Mouse (Mus musculus) stomach, postnatal 0 days (tissue): ENCODE measurements around the gene Fgfr1op2. TPM values are rescaled to one million over a fixed set of nuclear protein-coding genes. Genes with fewer than 3 reads are reported as not detected.

Experiments
- ATAC-seq: fragments of 200-750 bp; cut with Nextera tagmentation; 2 replicates; pipeline ENCODE4 v1.8.0; 2017; ENCODE audit not compliant: low FRiP score, low TSS enrichment
- DNase-seq: peaks from one replicate; pipeline ENCODE4 v3.0.0-alpha.2; 2016; ENCODE audit warnings: low spot score
- H3K27ac ChIP-seq: fragments of 300-500 bp; sonication (generic); replicated peaks from 2 replicates; pipeline ENCODE4 v1.5.1; 2014; ENCODE audit warnings: mild to moderate bottlenecking, control low read depth
- H3K27me3 ChIP-seq: fragments of 300-500 bp; sonication (generic); 2 replicates; pipeline ENCODE4 v1.6.1; 2014; ENCODE audit warnings: low read length; ENCODE audit not compliant: control insufficient read depth, insufficient read depth
- H3K36me3 ChIP-seq: fragments of 300-500 bp; sonication (generic); 2 replicates; pipeline ENCODE4 v1.6.1; 2014; ENCODE audit warnings: low read length, mixed read lengths; ENCODE audit not compliant: control insufficient read depth, insufficient read depth
- H3K4me1 ChIP-seq: fragments of 300-500 bp; sonication (generic); replicated peaks from 2 replicates; pipeline ENCODE4 v1.6.1; 2014; ENCODE audit warnings: antibody characterized with exemption; ENCODE audit not compliant: control insufficient read depth, insufficient read depth
- H3K4me2 ChIP-seq: fragments of 300-500 bp; sonication (generic); replicated peaks from 2 replicates; pipeline ENCODE4 v1.6.1; 2014; ENCODE audit warnings: low read depth, mild to moderate bottlenecking, control low read depth, moderate library complexity
- H3K4me3 ChIP-seq: fragments of 300-500 bp; sonication (generic); 2 replicates; pipeline ENCODE4 v1.5.1; 2014; ENCODE audit warnings: low read depth, low read length, control low read depth
- H3K9ac ChIP-seq: fragments of 300-500 bp; sonication (generic); 2 replicates; pipeline ENCODE4 v1.6.1; 2014; ENCODE audit warnings: mild to moderate bottlenecking, low read length, control low read depth, mixed read lengths
- H3K9me3 ChIP-seq: fragments of 300-500 bp; sonication (generic); 2 replicates; pipeline ENCODE4 v1.6.1; 2016; ENCODE audit warnings: low read length; ENCODE audit not compliant: control insufficient read depth
- CTCF ChIP-seq: IDR thresholded peaks from 2 replicates; pipeline ENCODE4 v1.5.1; 2016; ENCODE audit warnings: antibody characterized with exemption, low read depth, mild to moderate bottlenecking, moderate library complexity
- EP300 ChIP-seq: optimal IDR thresholded peaks from 2 replicates; pipeline ENCODE3; 2016; ENCODE audit warnings: antibody characterized with exemption
- WGBS: fragments of 180-500 bp; shearing (Covaris S2); extraction: QIAGEN DNeasy Blood & Tissue Kit; methylation state at CpG from one replicate; pipeline ENCODE4 v1.1.7; 2014; 5-methylcytosine and 5-hydroxymethylcytosine counted together
- polyA plus RNA-seq: library from polyadenylated mRNA; unstranded; fragments of >200 nt; fragmentation: Nextera tagmentation; extraction: Ambion mirVana; gene quantifications from 2 replicates; pipeline ENCODE4 v1.2.1, GENCODE M21; 2015

The Fgfr1op2 gene
- polyA plus RNA-seq, 1 experiment from 2014 or later, result 80.3 TPM

GRCm38 (mm10) chr6:146578586-146578985, 1.6 kb downstream of the Fgfr1op2 start:
- no peak for ATAC-seq
- H3K9ac ChIP-seq, result peak overlapping the region; percentile 97
- 5% methylated on average over 7 of the region's 7 CpGs for WGBS
- H3K36me3 ChIP-seq, result no peaks in the 10 kb centered on the region
- peak overlapping the region; percentile 94 for H3K4me3 ChIP-seq
- no peaks in the 10 kb centered on the region for H3K9me3 ChIP-seq
- H3K4me1 ChIP-seq, result no peaks in the 10 kb centered on the region
- DNase-seq, result peak; percentile 19
- H3K27ac ChIP-seq, result peak overlapping the region; percentile 99
- no peak for TF ChIP-seq CTCF
- no peak for TF ChIP-seq EP300
- peak overlapping the region; percentile 86 for H3K4me2 ChIP-seq
- no peaks in the 10 kb centered on the region for H3K27me3 ChIP-seq

- no peaks in the 10 kb centered on the region for H3K9me3 ChIP-seq
- H3K4me1 ChIP-seq, result no peaks in the 10 kb centered on the region
- no peaks in the 10 kb centered on the region for H3K27me3 ChIP-seq
- H3K4me2 ChIP-seq, result no peak overlapping the region
- H3K4me3 ChIP-seq, result no peak overlapping the region
- H3K9ac ChIP-seq, result no peak overlapping the region
- 17% methylated on average over 2 of the region's 2 CpGs for WGBS
- ATAC-seq, result no peak
- TF ChIP-seq CTCF, result no peak
- TF ChIP-seq EP300, result no peak
- H3K27ac ChIP-seq, result no peak overlapping the region
- DNase-seq, result no peak
- H3K36me3 ChIP-seq, result no peaks in the 10 kb centered on the region
Measured at GRCm38 (mm10) chr6:146580381-146580926, 3.5 kb downstream of the Fgfr1op2 start.

- no peak for DNase-seq
- Histone ChIP-seq H3K9me3 (no peaks in the 10 kb centered on the region), H3K4me1 (no peaks in the 10 kb centered on the region), H3K4me2 (no peak overlapping the region), H3K4me3 (no peak overlapping the region), H3K9ac (no peak overlapping the region), H3K27me3 (no peaks in the 10 kb centered on the region), H3K27ac (no peak overlapping the region), H3K36me3 (peaks cover 12% of the 10 kb centered on the region)
- no peak for ATAC-seq
- WGBS, result 66% methylated on average over 2 of the region's 2 CpGs
- TF ChIP-seq EP300, result no peak
- TF ChIP-seq CTCF, result no peak
Measured at GRCm38 (mm10) chr6:146583366-146584046, 6.5 kb downstream of the Fgfr1op2 start.

DNA sequence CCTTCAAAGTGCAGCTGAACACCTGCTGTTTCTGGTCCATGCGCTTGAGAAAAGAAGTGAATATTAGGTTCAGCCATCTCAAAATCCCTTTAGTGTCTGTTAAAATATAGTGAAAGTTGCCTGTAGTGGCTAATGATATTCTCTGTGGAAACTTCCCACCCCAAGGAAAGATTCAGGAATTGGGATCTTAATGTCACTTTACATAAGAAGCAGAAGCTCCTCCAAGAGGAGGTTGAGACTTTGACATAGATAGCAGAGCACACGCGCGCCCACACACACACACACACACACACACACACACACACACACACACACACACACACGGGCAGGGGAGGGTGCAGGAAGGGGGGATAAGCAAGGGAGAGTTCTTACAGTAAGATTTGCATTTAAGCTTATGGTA, 8.1 kb downstream of the Fgfr1op2 start:
- WGBS, result 93% methylated on average over 4 of the region's 5 CpGs
- no peak overlapping the region for H3K9ac ChIP-seq
- TF ChIP-seq EP300 (no peak), CTCF (no peak)
- no peaks in the 10 kb centered on the region for H3K9me3 ChIP-seq
- H3K4me1 ChIP-seq, result no peaks in the 10 kb centered on the region
- H3K4me2 ChIP-seq, result no peak overlapping the region
- peaks cover 16% of the 10 kb centered on the region for H3K36me3 ChIP-seq
- ATAC-seq (no peak), DNase-seq (no peak)
- no peak overlapping the region for H3K4me3 ChIP-seq
- no peak overlapping the region for H3K27ac ChIP-seq
- no peaks in the 10 kb centered on the region for H3K27me3 ChIP-seq

GRCm38 (mm10) chr6:146602601-146603000, 25.6 kb downstream of the Fgfr1op2 start:
- Histone ChIP-seq H3K36me3 (peaks cover 27% of the 10 kb centered on the region), H3K27me3 (no peaks in the 10 kb centered on the region), H3K4me3 (no peak overlapping the region), H3K4me2 (no peak overlapping the region), H3K4me1 (no peaks in the 10 kb centered on the region), H3K9me3 (no peaks in the 10 kb centered on the region), H3K9ac (no peak overlapping the region), H3K27ac (no peak overlapping the region)
- DNase-seq (no peak), ATAC-seq (no peak)
- 85% methylated on average over 4 of the region's 4 CpGs for WGBS
- no peak for TF ChIP-seq EP300
- no peak for TF ChIP-seq CTCF

DNA sequence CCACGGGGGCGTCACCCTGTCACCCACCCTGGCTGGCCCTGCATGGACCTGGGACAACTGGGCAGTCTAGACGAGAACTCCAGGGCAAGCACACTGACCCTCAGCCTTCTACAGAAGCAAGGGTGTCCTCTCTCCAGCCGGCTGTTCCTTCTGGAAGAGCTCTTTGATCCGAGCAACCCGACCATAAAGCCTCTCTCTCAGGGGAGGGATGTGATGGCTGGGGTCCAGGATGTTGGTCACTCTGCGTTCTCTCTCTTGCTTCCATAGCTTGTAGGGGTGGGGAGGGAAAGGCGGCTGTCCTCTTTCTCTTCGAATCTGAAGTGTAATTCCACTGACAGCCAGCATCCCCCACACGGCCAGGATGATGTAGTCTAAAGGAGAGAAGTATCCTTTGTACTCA, 26.6 kb downstream of the Fgfr1op2 start:
- Histone ChIP-seq H3K4me1 (no peaks in the 10 kb centered on the region), H3K27me3 (no peaks in the 10 kb centered on the region), H3K27ac (no peak overlapping the region), H3K4me2 (no peak overlapping the region), H3K36me3 (peaks cover 27% of the 10 kb centered on the region), H3K4me3 (no peak overlapping the region), H3K9me3 (no peaks in the 10 kb centered on the region), H3K9ac (no peak overlapping the region)
- DNase-seq (no peak), ATAC-seq (no peak)
- 85% methylated on average over 10 of the region's 10 CpGs for WGBS
- TF ChIP-seq EP300 (no peak), CTCF (no peak)
